Mouse (Mus musculus) midbrain, postnatal 0 days (tissue): ENCODE measurements around the gene Atp8a1. TPM values are rescaled to one million over a fixed set of nuclear protein-coding genes. Genes with fewer than 3 reads are reported as not detected.

Experiments used
- ATAC-seq: fragments of 200-750 bp; cut with Nextera tagmentation; 2 replicates; pipeline ENCODE4 v1.8.0; 2017; ENCODE audit warnings: moderate number of reproducible peaks, mild to moderate bottlenecking, moderate TSS enrichment, moderate library complexity; ENCODE audit not compliant: low FRiP score
- DNase-seq: peaks from one replicate; pipeline ENCODE4 v3.0.0-alpha.2; 2015; ENCODE audit warnings: low spot score
- H3K27ac ChIP-seq: fragments of 300-500 bp; sonication (generic); 2 replicates; pipeline ENCODE4 v1.5.1; 2014; ENCODE audit warnings: low read depth, mild to moderate bottlenecking, low read length, mixed read lengths
- H3K27me3 ChIP-seq: fragments of 300-500 bp; sonication (generic); 2 replicates; pipeline ENCODE4 v1.6.1; 2014; ENCODE audit warnings: low read length, control low read depth, mixed read lengths; ENCODE audit not compliant: insufficient read depth
- H3K36me3 ChIP-seq: fragments of 300-500 bp; sonication (generic); 2 replicates; pipeline ENCODE4 v1.6.1; 2014; ENCODE audit warnings: low read length, control low read depth, mixed read lengths; ENCODE audit not compliant: insufficient read depth
- H3K4me1 ChIP-seq: fragments of 300-500 bp; sonication (generic); 2 replicates; pipeline ENCODE4 v1.6.1; 2014; ENCODE audit warnings: mild to moderate bottlenecking, control low read depth, antibody characterized with exemption, low read length, mixed read lengths; ENCODE audit not compliant: insufficient read depth
- H3K4me2 ChIP-seq: fragments of 300-500 bp; sonication (generic); 2 replicates; pipeline ENCODE4 v1.6.1; 2014; ENCODE audit warnings: low read depth, mild to moderate bottlenecking, low read length, mixed read lengths; ENCODE audit not compliant: poor library complexity, severe bottlenecking
- H3K4me3 ChIP-seq: fragments of 300-500 bp; sonication (generic); 2 replicates; pipeline ENCODE4 v1.5.1; 2014; ENCODE audit warnings: low read depth, mild to moderate bottlenecking, low read length, moderate library complexity
- H3K9ac ChIP-seq: fragments of 300-500 bp; sonication (generic); replicated peaks from 2 replicates; pipeline ENCODE4 v1.6.1; 2014; ENCODE audit warnings: mild to moderate bottlenecking, low read length, moderate library complexity, mixed read lengths; ENCODE audit not compliant: poor library complexity, severe bottlenecking
- H3K9me3 ChIP-seq: fragments of 300-500 bp; sonication (generic); 2 replicates; pipeline ENCODE4 v1.6.1; 2016; ENCODE audit warnings: low read length, control low read depth
- CTCF ChIP-seq: IDR thresholded peaks from 2 replicates; pipeline ENCODE4 v1.5.1; 2016; ENCODE audit warnings: antibody characterized with exemption, mild to moderate bottlenecking
- WGBS: fragments of 180-500 bp; shearing (Covaris S2); extraction: QIAGEN DNeasy Blood & Tissue Kit; methylation state at CpG from one replicate; pipeline ENCODE4 v1.1.7; 2014; 5-methylcytosine and 5-hydroxymethylcytosine counted together
- polyA plus RNA-seq: library from polyadenylated mRNA; unstranded; fragments of >200 nt; fragmentation: Nextera tagmentation; extraction: Ambion mirVana; gene quantifications from 2 replicates; pipeline ENCODE4 v1.2.1, GENCODE M21; 2015
- total RNA-seq: library from RNA; depleted of rRNA; stranded (reverse); fragments of >200 nt; gene quantifications from 2 replicates; pipeline ENCODE4 v1.2.3, GENCODE M21; 2014

The Atp8a1 gene
- total and polyA plus RNA-seq, 2 experiments from 2014 or later = 42.9 to 95.7 TPM

GRCm38 (mm10) chr5:67654572-67654971, 192.7 kb downstream of the Atp8a1 start:
- ATAC-seq (no peak), DNase-seq (peak; percentile 38)
- no peak for TF ChIP-seq CTCF
- Histone ChIP-seq H3K9ac (no peak overlapping the region), H3K4me1 (no peaks in the 10 kb centered on the region), H3K9me3 (no peaks in the 10 kb centered on the region), H3K4me2 (no peak overlapping the region), H3K4me3 (no peak overlapping the region), H3K36me3 (peaks cover 19% of the 10 kb centered on the region), H3K27ac (no peak overlapping the region), H3K27me3 (0 out of 2 replicates have a peak, but pooled peaks cover 11% of the 10 kb centered on the region)
- WGBS = 47% methylated on average over 5 of the region's 5 CpGs

GRCm38 (mm10) chr5:67653543-67653942, 193.7 kb downstream of the Atp8a1 start:
- Histone ChIP-seq H3K27me3 (0 out of 2 replicates have a peak, but pooled peaks cover 11% of the 10 kb centered on the region), H3K4me2 (no peak overlapping the region), H3K9me3 (no peaks in the 10 kb centered on the region), H3K9ac (no peak overlapping the region), H3K36me3 (peaks cover 21% of the 10 kb centered on the region), H3K4me1 (no peaks in the 10 kb centered on the region), H3K27ac (no peak overlapping the region), H3K4me3 (no peak overlapping the region)
- 94% methylated on average over 3 of the region's 3 CpGs for WGBS
- no peak for TF ChIP-seq CTCF
- DNase-seq (no peak), ATAC-seq (no peak)

- no peaks in the 10 kb centered on the region for H3K4me1 ChIP-seq
- H3K9ac ChIP-seq = no peak overlapping the region
- H3K27me3 ChIP-seq = 0 out of 2 replicates have a peak, but pooled peaks cover 11% of the 10 kb centered on the region
- DNase-seq (no peak), ATAC-seq (no peak)
- H3K27ac ChIP-seq = no peak overlapping the region
- 91% methylated on average over 4 of the region's 4 CpGs for WGBS
- no peak overlapping the region for H3K4me2 ChIP-seq
- no peaks in the 10 kb centered on the region for H3K9me3 ChIP-seq
- H3K4me3 ChIP-seq = no peak overlapping the region
- peaks cover 26% of the 10 kb centered on the region for H3K36me3 ChIP-seq
- TF ChIP-seq CTCF = no peak
These were observed 194.8 kb downstream of the Atp8a1 start for GRCm38 (mm10) chr5:67652468-67652867.

GRCm38 (mm10) chr5:67650021-67650420, 197.2 kb downstream of the Atp8a1 start:
- Histone ChIP-seq H3K27me3 (0 out of 2 replicates have a peak, but pooled peaks cover 12% of the 10 kb centered on the region), H3K27ac (no peak overlapping the region)

GRCm38 (mm10) chr5:67649156-67649555, 198.1 kb downstream of the Atp8a1 start:
- no peak overlapping the region for H3K27ac ChIP-seq
- peaks cover 44% of the 10 kb centered on the region for H3K36me3 ChIP-seq
- DNase-seq (no peak), ATAC-seq (no peak)
- H3K9ac ChIP-seq = no peak overlapping the region
- WGBS = 96% methylated on average over 4 of the region's 4 CpGs
- H3K4me3 ChIP-seq = no peak overlapping the region
- no peaks in the 10 kb centered on the region for H3K9me3 ChIP-seq
- H3K4me1 ChIP-seq = no peaks in the 10 kb centered on the region
- TF ChIP-seq CTCF = no peak
- no peak overlapping the region for H3K4me2 ChIP-seq
- H3K27me3 ChIP-seq = 0 out of 2 replicates have a peak, but pooled peaks cover 17% of the 10 kb centered on the region

More at GRCm38 (mm10) chr5:67650021-67650420, 197.2 kb downstream of the Atp8a1 start:
- DNase-seq (no peak), ATAC-seq (no peak)
- WGBS = 89% methylated on average over 5 of the region's 5 CpGs
- Histone ChIP-seq H3K4me1 (no peaks in the 10 kb centered on the region), H3K4me3 (no peak overlapping the region), H3K9me3 (no peaks in the 10 kb centered on the region), H3K9ac (no peak overlapping the region), H3K36me3 (peaks cover 41% of the 10 kb centered on the region), H3K4me2 (no peak overlapping the region)
- TF ChIP-seq CTCF = no peak

GRCm38 (mm10) chr5:67647568-67647967, 199.7 kb downstream of the Atp8a1 start:
- Histone ChIP-seq H3K36me3 (peaks cover 48% of the 10 kb centered on the region), H3K9me3 (no peaks in the 10 kb centered on the region), H3K9ac (no peak overlapping the region), H3K27me3 (0 out of 2 replicates have a peak, but pooled peaks cover 17% of the 10 kb centered on the region), H3K27ac (no peak overlapping the region), H3K4me1 (no peaks in the 10 kb centered on the region), H3K4me2 (no peak overlapping the region), H3K4me3 (no peak overlapping the region)
- DNase-seq (no peak), ATAC-seq (no peak)
- WGBS = 80% methylated on average over 21 of the region's 21 CpGs
- peak; percentile 49 for TF ChIP-seq CTCF
